Mouse (Mus musculus): ENCODE data around the gene Gdf3.

- TF ChIP-seq CTCF (IDR thresholded peaks at IDR 0.05; ENCODE audit: low read depth) (no peak), EP300 (optimal IDR thresholded peaks at IDR 0.05) (no peak)
These were observed 5.6 kb downstream of the Gdf3 start for GRCm38 (mm10) chr6:122604260-122604659.
